Mouse (Mus musculus) lung, postnatal 0 days (tissue): ENCODE data around the gene Gm42421. TPM values are rescaled to one million over a fixed set of nuclear protein-coding genes. Genes with fewer than 3 reads are reported as not detected.

Experiments
- ATAC-seq: fragments of 200-750 bp; cut with Nextera tagmentation; 2 replicates; pipeline ENCODE4 v1.8.0; 2017; ENCODE audit warnings: moderate library complexity
- DNase-seq: peaks from one replicate; pipeline ENCODE4 v3.0.0-alpha.2; 2016; ENCODE audit warnings: low spot score
- H3K27ac ChIP-seq: fragments of 300-500 bp; sonication (generic); 2 replicates; pipeline ENCODE4 v1.5.1; 2014; ENCODE audit warnings: antibody characterized with exemption, mild to moderate bottlenecking, low read length, mixed read lengths
- H3K27me3 ChIP-seq: fragments of 300-500 bp; sonication (generic); replicated peaks from 2 replicates; pipeline ENCODE4 v1.6.1; 2014; ENCODE audit warnings: low read length, mixed read lengths; ENCODE audit not compliant: insufficient read depth
- H3K36me3 ChIP-seq: fragments of 300-500 bp; sonication (generic); 2 replicates; pipeline ENCODE4 v1.6.1; 2014; ENCODE audit warnings: low read length, mixed read lengths; ENCODE audit not compliant: insufficient read depth
- H3K4me1 ChIP-seq: fragments of 300-500 bp; sonication (generic); 2 replicates; pipeline ENCODE4 v1.6.1; 2014; ENCODE audit warnings: antibody characterized with exemption, low read depth, low read length, mixed read lengths; ENCODE audit not compliant: insufficient read depth
- H3K4me2 ChIP-seq: fragments of 300-500 bp; sonication (generic); replicated peaks from 2 replicates; pipeline ENCODE4 v1.6.1; 2014; ENCODE audit warnings: low read depth, mild to moderate bottlenecking, low read length, moderate library complexity, mixed read lengths
- H3K4me3 ChIP-seq: fragments of 300-500 bp; sonication (generic); 2 replicates; pipeline ENCODE4 v1.5.1; 2014; ENCODE audit warnings: low read depth, low read length
- H3K9ac ChIP-seq: fragments of 300-500 bp; sonication (generic); replicated peaks from 2 replicates; pipeline ENCODE4 v1.6.1; 2014; ENCODE audit warnings: low read depth, mild to moderate bottlenecking
- H3K9me3 ChIP-seq: fragments of 300-500 bp; sonication (generic); 2 replicates; pipeline ENCODE4 v1.6.1; 2016; ENCODE audit warnings: low read length, mixed read lengths
- CTCF ChIP-seq: IDR thresholded peaks from 2 replicates; pipeline ENCODE4 v1.5.1; 2016; ENCODE audit warnings: antibody characterized with exemption, mild to moderate bottlenecking
- EP300 ChIP-seq: IDR thresholded peaks from 2 replicates; pipeline ENCODE4 v1.6.1; 2016; ENCODE audit warnings: antibody characterized with exemption, mild to moderate bottlenecking, control low read depth
- WGBS: fragments of 180-500 bp; shearing (Covaris S2); extraction: QIAGEN DNeasy Blood & Tissue Kit; methylation state at CpG from one replicate; pipeline ENCODE4 v1.1.7; 2014; 5-methylcytosine and 5-hydroxymethylcytosine counted together
- polyA plus RNA-seq: library from polyadenylated mRNA; unstranded; fragments of >200 nt; fragmentation: Nextera tagmentation; extraction: Ambion mirVana; gene quantifications from 2 replicates; pipeline ENCODE4 v1.2.1, GENCODE M21; 2015

The Gm42421 gene
- polyA plus RNA-seq, 1 experiment from 2014 or later = not detected

GRCm38 (mm10) chr5:143966671-143967070, 38.7 kb downstream of the Gm42421 start:
- no peak overlapping the region for H3K4me2 ChIP-seq
- H3K27ac ChIP-seq = no peak overlapping the region
- ATAC-seq (no peak), DNase-seq (no peak)
- no peaks in the 10 kb centered on the region for H3K4me1 ChIP-seq
- no peaks in the 10 kb centered on the region for H3K27me3 ChIP-seq
- no peaks in the 10 kb centered on the region for H3K9me3 ChIP-seq
- TF ChIP-seq EP300 (no peak), CTCF (no peak)
- H3K36me3 ChIP-seq = no peaks in the 10 kb centered on the region
- no peak overlapping the region for H3K4me3 ChIP-seq
- H3K9ac ChIP-seq = no peak overlapping the region
- WGBS = 84% methylated on average over 12 of the region's 12 CpGs

GRCm38 (mm10) chr5:143972628-143973027, 44.7 kb downstream of the Gm42421 start:
- 40% methylated on average over 3 of the region's 3 CpGs for WGBS
- H3K27me3 ChIP-seq = no peaks in the 10 kb centered on the region
- H3K36me3 ChIP-seq = no peaks in the 10 kb centered on the region
- TF ChIP-seq EP300 (no peak), CTCF (no peak)
- DNase-seq = no peak
- H3K9me3 ChIP-seq = no peaks in the 10 kb centered on the region
- H3K27ac ChIP-seq = no peak overlapping the region
- H3K4me2 ChIP-seq = no peak overlapping the region
- H3K9ac ChIP-seq = no peak overlapping the region
- no peaks in the 10 kb centered on the region for H3K4me1 ChIP-seq
- no peak overlapping the region for H3K4me3 ChIP-seq
- ATAC-seq = no peak

GRCm38 (mm10) chr5:143974931-143975630, 47.1 kb downstream of the Gm42421 start:
- Histone ChIP-seq H3K9me3 (no peaks in the 10 kb centered on the region), H3K4me3 (no peak overlapping the region), H3K9ac (no peak overlapping the region), H3K36me3 (no peaks in the 10 kb centered on the region), H3K4me2 (no peak overlapping the region), H3K27ac (no peak overlapping the region), H3K4me1 (no peaks in the 10 kb centered on the region), H3K27me3 (no peaks in the 10 kb centered on the region)
- DNase-seq (peak; percentile 81), ATAC-seq (peak; percentile 88)
- 49% methylated on average over 4 of the region's 4 CpGs for WGBS
- peak; percentile 94 for TF ChIP-seq CTCF
- no peak for TF ChIP-seq EP300

GRCm38 (mm10) chr5:143975631-143975933, 47.6 kb downstream of the Gm42421 start:
- ATAC-seq (peak; percentile 42), DNase-seq (no peak)
- H3K4me3 ChIP-seq = no peak overlapping the region
- no peak overlapping the region for H3K9ac ChIP-seq
- H3K27ac ChIP-seq = no peak overlapping the region
- no peaks in the 10 kb centered on the region for H3K4me1 ChIP-seq
- no peak overlapping the region for H3K4me2 ChIP-seq
- H3K36me3 ChIP-seq = no peaks in the 10 kb centered on the region
- H3K9me3 ChIP-seq = no peaks in the 10 kb centered on the region
- no peaks in the 10 kb centered on the region for H3K27me3 ChIP-seq
- WGBS = 45% methylated on average over 2 of the region's 2 CpGs
- TF ChIP-seq EP300 (no peak), CTCF (no peak)

GRCm38 (mm10) chr5:143976232-143976631, 48.3 kb downstream of the Gm42421 start:
- DNase-seq = no peak
- WGBS = 82% methylated on average over 11 of the region's 11 CpGs
- H3K9me3 ChIP-seq = no peaks in the 10 kb centered on the region

GRCm38 (mm10) chr5:143976726-143977431, 48.9 kb downstream of the Gm42421 start:
- no peaks in the 10 kb centered on the region for H3K27me3 ChIP-seq
- H3K36me3 ChIP-seq = no peaks in the 10 kb centered on the region
- H3K9me3 ChIP-seq = no peaks in the 10 kb centered on the region
- H3K4me2 ChIP-seq = no peak overlapping the region
- H3K4me3 ChIP-seq = no peak overlapping the region
- no peak for TF ChIP-seq CTCF
- TF ChIP-seq EP300 = no peak
- DNase-seq = no peak
- ATAC-seq = no peak
- WGBS = 55% methylated on average over 16 of the region's 16 CpGs
- H3K9ac ChIP-seq = no peak overlapping the region
- no peaks in the 10 kb centered on the region for H3K4me1 ChIP-seq
- H3K27ac ChIP-seq = no peak overlapping the region

More at GRCm38 (mm10) chr5:143976232-143976631, 48.3 kb downstream of the Gm42421 start:
- Histone ChIP-seq H3K9ac (no peak overlapping the region), H3K4me3 (no peak overlapping the region), H3K4me2 (no peak overlapping the region), H3K27ac (no peak overlapping the region), H3K4me1 (no peaks in the 10 kb centered on the region), H3K36me3 (no peaks in the 10 kb centered on the region), H3K27me3 (no peaks in the 10 kb centered on the region)
- TF ChIP-seq CTCF (no peak), EP300 (no peak)
- ATAC-seq = no peak
